Mouse (Mus musculus) bone marrow macrophage, adult 2 months (primary cell): Measurements from ENCODE around the gene Zdhhc3.

ENCODE experiments used
- CTCF ChIP-seq: IDR thresholded peaks from 2 replicates; pipeline ENCODE4 v1.5.1; 2012; ENCODE audit warnings: low read depth, mild to moderate bottlenecking, low read length, moderate library complexity
- POLR2A ChIP-seq: IDR thresholded peaks from 2 replicates; pipeline ENCODE4 v1.6.1; 2012; ENCODE audit warnings: mild to moderate bottlenecking, low read depth, low read length, borderline replicate concordance

- TF ChIP-seq CTCF (no peak), POLR2A (no peak)
Measured at GRCm38 (mm10) chr9:123132994-123133393, 20.0 kb upstream of the Zdhhc3 start.
